Mouse (Mus musculus) c-Kit-positive CD71-positive TER-119-negative erythroid progenitor cells, embryonic 14.5 days (primary cell): ENCODE measurements at regions not wholly inside any gene's neighbourhood (a gene's known extent, or its start where the extent isn't known, plus 50 kb on each side); places are given as distances from the start of the nearest gene placed in this dataset.
"Not testable (repeated sequence)": the region's sequence is repeated elsewhere in the genome, so short reads cannot be mapped to it uniquely, and the experiment has no call there.

Experiments
- DNase-seq: peaks from one replicate; pipeline ENCODE4 v3.0.0-alpha.2; 2013; ENCODE audit warnings: low read depth

DNA sequence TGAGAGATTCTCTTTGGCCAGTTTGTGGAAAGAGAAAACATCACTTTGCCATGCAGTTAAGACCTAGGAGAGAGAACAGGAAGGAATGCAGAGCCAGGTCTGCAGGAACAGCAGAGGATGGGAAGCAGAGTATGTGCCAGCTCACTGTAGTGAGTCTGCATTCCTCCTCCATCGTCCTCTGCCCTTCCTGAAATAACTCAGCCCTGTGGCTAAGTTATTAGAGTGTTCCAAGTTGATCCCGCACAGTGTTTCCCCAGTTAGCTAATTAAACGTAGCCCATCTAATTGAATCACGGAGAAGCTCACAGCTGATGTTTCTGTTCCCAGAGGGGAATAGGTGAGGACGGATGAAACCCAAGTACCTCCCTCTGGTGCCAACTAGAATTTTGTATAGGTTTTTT is 142.3 kb upstream of the Rack1 start:
- DNase-seq = no peak

- no peak for DNase-seq
Observed at GRCm38 (mm10) chr11:48661641-48662040, 138.5 kb upstream of the Rack1 start.

DNA sequence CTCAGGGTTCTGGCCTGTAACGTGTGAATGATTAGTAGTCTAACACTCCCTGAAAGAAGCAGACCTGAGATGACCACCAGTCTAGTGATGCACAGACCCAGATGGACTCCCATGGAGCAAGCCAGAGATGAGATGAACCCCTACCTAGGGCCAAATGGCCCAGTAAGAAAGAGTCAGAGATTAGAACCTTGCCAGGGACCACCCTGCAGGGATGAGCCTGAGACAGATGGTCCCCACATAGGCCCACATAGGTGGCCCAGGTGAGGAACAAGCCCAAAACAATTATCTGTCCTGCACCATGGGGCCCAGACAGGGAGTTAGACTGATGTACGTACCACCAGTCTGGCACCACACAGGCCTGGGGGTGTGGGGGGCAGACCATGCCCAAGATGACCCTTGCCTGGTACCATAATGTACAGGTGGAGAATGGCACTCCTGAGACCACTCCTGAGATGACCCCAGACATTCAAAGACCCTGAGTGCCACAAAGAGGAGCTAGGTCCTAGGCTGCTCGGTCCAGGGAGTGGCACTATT is 115.3 kb upstream of the Rack1 start:
- DNase-seq = no peak

DNA sequence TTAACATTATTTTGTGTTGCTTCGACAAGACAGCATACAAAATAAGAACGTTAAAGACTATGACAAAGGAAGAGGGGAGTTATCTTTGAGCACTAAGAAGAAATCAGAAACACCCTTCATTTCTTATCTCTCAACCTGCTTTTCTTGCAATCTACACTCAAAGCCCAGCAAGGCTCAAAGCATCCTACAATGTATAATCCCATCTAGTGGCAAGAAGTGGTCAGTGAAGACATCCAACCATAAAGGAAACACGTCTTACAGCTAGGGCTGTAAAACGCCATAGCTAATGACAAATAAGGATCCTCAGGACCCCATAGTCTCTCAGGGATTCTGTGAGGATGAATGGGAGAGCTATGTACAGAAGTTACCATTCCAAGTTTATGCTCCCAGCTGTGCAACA is 110.1 kb upstream of the Rack1 start:
- no peak for DNase-seq

DNA sequence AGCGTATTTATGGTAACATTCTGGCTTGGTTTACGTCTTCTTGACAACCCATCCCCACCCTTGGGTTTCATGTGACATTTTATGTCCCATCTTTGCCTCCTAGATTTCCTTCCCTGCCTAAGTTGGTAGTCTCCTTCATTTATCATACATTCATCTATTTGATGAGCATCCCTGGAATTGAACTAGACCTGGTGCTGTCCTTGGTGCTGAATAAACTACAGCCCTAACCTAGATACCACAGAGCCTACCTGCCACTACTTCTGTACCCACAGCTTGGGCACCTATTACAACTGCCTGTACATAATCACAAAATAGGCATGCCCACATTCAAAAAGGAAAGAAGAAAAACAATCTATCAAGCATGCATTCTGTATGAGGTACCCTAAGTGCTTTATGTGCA is 103.8 kb upstream of the Rack1 start:
- peak; percentile 11 for DNase-seq

DNA sequence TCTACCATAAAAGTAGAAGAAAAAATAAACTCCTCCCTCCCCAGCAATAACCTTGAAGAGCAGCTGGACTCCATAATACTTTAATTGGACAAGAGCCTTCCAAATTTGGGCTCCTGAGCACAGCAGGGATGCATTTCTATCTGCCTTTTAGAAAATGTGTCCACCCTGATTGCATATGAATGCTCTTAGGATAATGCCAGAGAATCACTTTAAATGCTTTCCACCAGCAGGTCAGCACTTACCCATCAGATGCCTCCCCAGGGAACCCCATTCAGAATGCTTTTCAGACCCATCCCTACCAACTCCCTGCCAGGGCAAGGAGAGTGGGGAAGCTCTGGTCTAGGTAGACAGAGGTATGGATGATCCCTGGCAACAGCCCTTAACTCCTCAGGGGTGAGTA is 102.9 kb upstream of the Rack1 start:
- no peak for DNase-seq

GRCm38 (mm10) chr11:48707192-48707591 is 92.9 kb upstream of the Rack1 start:
- DNase-seq = no peak

- no peak for DNase-seq
Observed at GRCm38 (mm10) chr11:48710972-48711371, 89.2 kb upstream of the Rack1 start.

DNA sequence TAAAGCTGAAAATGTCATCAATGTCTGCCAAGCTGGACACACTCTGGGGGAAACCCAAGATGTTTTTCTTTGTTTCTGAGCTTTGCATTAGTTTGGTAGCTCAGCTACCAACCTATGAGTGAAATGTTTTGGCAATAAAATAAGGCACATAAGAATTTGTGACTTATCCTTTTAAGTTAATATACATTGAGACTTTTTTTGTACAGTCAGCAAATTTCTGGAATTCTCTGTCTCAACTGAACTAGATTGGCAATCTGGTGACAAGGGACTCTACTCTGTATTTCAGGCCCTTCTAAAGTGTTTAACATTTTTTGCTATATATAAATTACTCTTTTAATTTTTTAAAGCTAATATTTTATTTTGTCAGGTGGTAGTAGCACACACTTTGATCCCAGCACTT is 76.1 kb upstream of the Rack1 start:
- DNase-seq = no peak

- not testable (repeated sequence) for DNase-seq
Observed at GRCm38 (mm10) chr11:48730826-48731225, 69.3 kb upstream of the Rack1 start.

DNA sequence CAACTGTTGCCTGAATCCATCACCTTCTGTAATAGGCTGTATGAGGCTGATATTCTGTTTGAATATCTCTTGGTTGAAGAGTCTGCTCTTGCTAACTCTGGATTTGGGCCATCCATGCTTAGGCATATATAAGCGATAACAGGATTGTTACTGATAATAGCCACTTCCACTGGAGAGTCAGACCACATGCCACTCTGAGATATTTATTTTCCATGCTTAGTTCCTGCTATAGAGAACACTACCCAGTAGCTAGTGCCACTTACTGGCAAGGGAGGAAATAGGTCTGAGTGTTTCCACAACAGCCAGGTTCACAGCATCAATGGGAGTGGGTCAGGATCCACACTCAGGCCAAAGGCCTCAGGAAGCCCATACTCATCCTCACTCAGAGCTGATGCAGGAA is 53.6 kb upstream of the Rack1 start:
- no peak for DNase-seq

- DNase-seq = no peak
Observed at GRCm38 (mm10) chr11:48748066-48748465, 52.1 kb upstream of the Rack1 start.
